Mouse (Mus musculus) lung, postnatal 0 days (tissue): ENCODE data around the gene Fat1.

Experiments
- CTCF ChIP-seq: IDR thresholded peaks from 2 replicates; pipeline ENCODE4 v1.5.1; 2016; ENCODE audit warnings: antibody characterized with exemption, mild to moderate bottlenecking
- EP300 ChIP-seq: IDR thresholded peaks from 2 replicates; pipeline ENCODE4 v1.6.1; 2016; ENCODE audit warnings: antibody characterized with exemption, mild to moderate bottlenecking, control low read depth

DNA sequence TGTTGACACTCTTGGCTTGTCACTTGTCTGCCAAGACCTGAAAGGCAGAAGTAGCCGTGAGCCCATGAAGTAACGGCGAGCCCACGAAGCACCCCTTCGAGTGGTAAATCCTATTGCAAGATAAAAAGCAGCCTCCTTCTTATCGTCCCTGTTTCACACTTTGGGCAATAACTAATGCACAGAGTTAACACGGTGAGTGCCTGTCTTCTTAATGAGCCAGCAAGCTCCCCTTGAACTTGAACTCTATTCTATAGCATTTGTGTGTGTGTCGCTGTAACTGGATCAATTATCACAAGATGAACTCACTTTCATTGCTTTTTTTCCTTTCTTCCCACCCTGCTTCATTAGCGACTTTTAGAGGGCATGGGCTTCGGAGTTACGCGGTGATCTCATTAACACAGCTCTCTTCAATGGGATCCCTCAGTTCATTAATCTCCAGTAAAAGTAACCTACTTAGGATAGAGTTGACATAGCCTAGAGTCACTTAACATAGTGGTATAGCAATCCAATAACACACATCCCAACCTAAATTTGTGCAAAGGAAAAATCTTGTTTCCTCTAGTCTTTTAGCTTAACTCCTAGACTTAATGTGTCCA, 15.7 kb upstream of the Fat1 start:
- TF ChIP-seq CTCF = no peak
- no peak for TF ChIP-seq EP300
